ENCODE assay signal across 10 mouse cellular contexts in genomic region chr7:130520812-130521422, GRCm38 (mm10). TPM values are rescaled to one million over a fixed set of nuclear protein-coding genes. Genes with fewer than 3 reads are reported as not detected.
A peak's percentile ranks its signal among the peaks of the same experiment; 100 is the strongest.
DNase-seq lines count a peak whose midpoint lies in the region; ATAC-seq and TF ChIP-seq lines count a peak whose summit lies in the region.
"Had no signal": no experiment of that assay in that cellular context is flagged by ENCODE, and none has a peak within 500 bp of the region (broad histone marks: within the 10 kb centered on the region; RNA-seq: fewer than 3 reads in every experiment).

No protein-coding gene starts in this region.

- H3K9ac ChIP-seq in forebrain, postnatal 0 days = no peak overlapping the region
- no peak overlapping the region for H3K9ac ChIP-seq in forebrain, embryonic 12.5 days
- 0 out of 2 replicates have a peak overlapping the region, but pooled peaks have one; percentile 18 for H3K9ac ChIP-seq in limb, embryonic 12.5 days (replicated peaks)
- no peak overlapping the region for H3K9ac ChIP-seq in midbrain, postnatal 0 days (replicated peaks; ENCODE audit: low read length, poor library complexity, severe bottlenecking)

- TF ChIP-seq CTCF in forebrain, postnatal 0 days (IDR thresholded peaks at IDR 0.05; ENCODE audit: low read depth) = no peak
- TF ChIP-seq CTCF in midbrain, postnatal 0 days (IDR thresholded peaks at IDR 0.05) = no peak

- DNase-seq in forebrain, postnatal 0 days = no peak
- DNase-seq in 3T3-L1 (ENCODE audit: low read depth, low spot score) = peak; percentile 49
- DNase-seq in midbrain, postnatal 0 days (ENCODE audit: low spot score) = no peak
- DNase-seq in cerebellum, postnatal 14 days = no peak
- DNase-seq: adrenal gland, postnatal 36 days had no signal

- H3K9me3 ChIP-seq in forebrain, postnatal 0 days (ENCODE audit: low read length) = no peaks in the 10 kb centered on the region
- H3K9me3 ChIP-seq in forebrain, embryonic 12.5 days = no peaks in the 10 kb centered on the region
- H3K9me3 ChIP-seq in limb, embryonic 12.5 days = no peaks in the 10 kb centered on the region
- no peaks in the 10 kb centered on the region for H3K9me3 ChIP-seq in midbrain, postnatal 0 days (ENCODE audit: low read length)

- 0 out of 2 replicates have a peak overlapping the region, but pooled peaks have one; percentile 97 for H3K27ac ChIP-seq in forebrain, postnatal 0 days (ENCODE audit: low read depth, low read length)
- no peak overlapping the region for H3K27ac ChIP-seq in forebrain, embryonic 12.5 days
- peak overlapping the region; percentile 53; the same call in 1 of the 2 replicates for H3K27ac ChIP-seq in limb, embryonic 12.5 days
- no peak overlapping the region for H3K27ac ChIP-seq in midbrain, postnatal 0 days (ENCODE audit: low read depth, low read length)

- 91% methylated on average over 14 of the region's 14 CpGs for WGBS in forebrain, postnatal 0 days
- 92% methylated on average over 14 of the region's 14 CpGs for WGBS in forebrain, embryonic 12.5 days
- 85% methylated on average over 14 of the region's 14 CpGs for WGBS in limb, embryonic 12.5 days
- 92% methylated on average over 14 of the region's 14 CpGs for WGBS in midbrain, postnatal 0 days

- no peak overlapping the region for H3K4me2 ChIP-seq in forebrain, postnatal 0 days (ENCODE audit: low read depth)
- H3K4me2 ChIP-seq in forebrain, embryonic 12.5 days = no peak overlapping the region
- H3K4me2 ChIP-seq in limb, embryonic 12.5 days = no peak overlapping the region
- no peak overlapping the region for H3K4me2 ChIP-seq in midbrain, postnatal 0 days (ENCODE audit: low read depth, low read length, poor library complexity, severe bottlenecking)

- no peak overlapping the region for H3K4me3 ChIP-seq in forebrain, postnatal 0 days (ENCODE audit: low read depth, low read length)
- H3K4me3 ChIP-seq in forebrain, embryonic 12.5 days (replicated peaks) = no peak overlapping the region
- H3K4me3 ChIP-seq in limb, embryonic 12.5 days (replicated peaks) = no peak overlapping the region
- H3K4me3 ChIP-seq in midbrain, postnatal 0 days (ENCODE audit: low read depth, low read length) = no peak overlapping the region

- no peaks in the 10 kb centered on the region for H3K27me3 ChIP-seq in forebrain, postnatal 0 days (ENCODE audit: insufficient read depth, low read length)
- no peaks in the 10 kb centered on the region for H3K27me3 ChIP-seq in forebrain, embryonic 12.5 days
- no peaks in the 10 kb centered on the region for H3K27me3 ChIP-seq in limb, embryonic 12.5 days
- H3K27me3 ChIP-seq in midbrain, postnatal 0 days (ENCODE audit: insufficient read depth, low read length) = no peaks in the 10 kb centered on the region

- H3K4me1 ChIP-seq in forebrain, postnatal 0 days (ENCODE audit: insufficient read depth) = peaks cover 13% of the 10 kb centered on the region; the same call in 1 of the 2 replicates
- peaks cover 22% of the 10 kb centered on the region for H3K4me1 ChIP-seq in forebrain, embryonic 12.5 days
- H3K4me1 ChIP-seq in limb, embryonic 12.5 days (replicated peaks) = peaks cover 16% of the 10 kb centered on the region
- peaks cover 8% of the 10 kb centered on the region; the same call in 1 of the 2 replicates for H3K4me1 ChIP-seq in midbrain, postnatal 0 days (ENCODE audit: insufficient read depth, low read length)

- ATAC-seq in forebrain, postnatal 0 days = no peak
- no peak for ATAC-seq in forebrain, embryonic 12.5 days (ENCODE audit: low FRiP score)
- peak; percentile 20 for ATAC-seq in granulocyte monocyte progenitor cell, adult 5-6 weeks (replicated peaks; ENCODE audit: poor library complexity, severe bottlenecking)
- ATAC-seq in limb, embryonic 12.5 days (ENCODE audit: insufficient number of reproducible peaks, insufficient read depth, low FRiP score, low TSS enrichment, low read depth) = no peak
- ATAC-seq in midbrain, postnatal 0 days (ENCODE audit: low FRiP score) = no peak
- no peak for ATAC-seq in frontal cortex, adult (ENCODE audit: low TSS enrichment)
- ATAC-seq: CD4-positive, CD25-positive, alpha-beta regulatory T cell, adult 4 months had no signal

- H3K36me3 ChIP-seq in forebrain, postnatal 0 days (ENCODE audit: insufficient read depth) = no peaks in the 10 kb centered on the region
- 0 out of 2 replicates have a peak, but pooled peaks cover 3% of the 10 kb centered on the region for H3K36me3 ChIP-seq in forebrain, embryonic 12.5 days (replicated peaks)
- H3K36me3 ChIP-seq in limb, embryonic 12.5 days = no peaks in the 10 kb centered on the region
- no peaks in the 10 kb centered on the region for H3K36me3 ChIP-seq in midbrain, postnatal 0 days (ENCODE audit: insufficient read depth, low read length)

RNA-seq across cellular contexts. Expression of gene Ate1, which starts 0.7 kb away (rescaled TPM):
- 44.2 and 50.8 TPM in 2 replicates for total RNA-seq in forebrain, postnatal 0 days (2014; rRNA removed)
- 65.6 and 97.7 TPM in 2 replicates for polyA plus RNA-seq in forebrain, postnatal 0 days (2015; fragmentation: Nextera tagmentation; extraction: Ambion mirVana)
- polyA plus RNA-seq in forebrain, embryonic 12.5 days (2016; fragmentation: Nextera tagmentation; extraction: Ambion mirVana) = 66.9 and 67.2 TPM in 2 replicates
- total RNA-seq in granulocyte monocyte progenitor cell, adult 5-6 weeks (2014; fragmentation: Nextera tagmentation) = 13.2 and 41.4 TPM in 2 replicates
- 46.0 and 64.1 TPM in 2 replicates for total RNA-seq in granulocyte monocyte progenitor cell, adult 5-6 weeks (2017)
- polyA plus RNA-seq in limb, embryonic 12.5 days (2016; fragmentation: Nextera tagmentation; extraction: Ambion mirVana) = 44.4 and 50.6 TPM in 2 replicates
- 47.4 and 60.5 TPM in 2 replicates for total RNA-seq in midbrain, postnatal 0 days (2014; rRNA removed)
- polyA plus RNA-seq in midbrain, postnatal 0 days (2015; fragmentation: Nextera tagmentation; extraction: Ambion mirVana) = 101 and 129 TPM in 2 replicates

RNA-seq across cellular contexts. Expression of gene Nsmce4a, which starts 52.0 kb away (rescaled TPM):
- total RNA-seq in forebrain, postnatal 0 days (2014; rRNA removed) = 52.5 and 58.6 TPM in 2 replicates
- polyA plus RNA-seq in forebrain, postnatal 0 days (2015; fragmentation: Nextera tagmentation; extraction: Ambion mirVana) = 76.8 and 87.6 TPM in 2 replicates
- 172 and 182 TPM in 2 replicates for polyA plus RNA-seq in forebrain, embryonic 12.5 days (2016; fragmentation: Nextera tagmentation; extraction: Ambion mirVana)
- 121 and 125 TPM in 2 replicates for total RNA-seq in granulocyte monocyte progenitor cell, adult 5-6 weeks (2014; fragmentation: Nextera tagmentation)
- total RNA-seq in granulocyte monocyte progenitor cell, adult 5-6 weeks (2017) = 204 and 256 TPM in 2 replicates
- polyA plus RNA-seq in limb, embryonic 12.5 days (2016; fragmentation: Nextera tagmentation; extraction: Ambion mirVana) = 200 and 213 TPM in 2 replicates
- 38.7 and 46.1 TPM in 2 replicates for total RNA-seq in midbrain, postnatal 0 days (2014; rRNA removed)
- polyA plus RNA-seq in midbrain, postnatal 0 days (2015; fragmentation: Nextera tagmentation; extraction: Ambion mirVana) = 67.7 and 67.9 TPM in 2 replicates

RNA-seq across cellular contexts. Expression of gene Tacc2, which starts 56.3 kb away (rescaled TPM):
- total RNA-seq in forebrain, postnatal 0 days (2014; rRNA removed) = 49.1 and 54.1 TPM in 2 replicates
- polyA plus RNA-seq in forebrain, postnatal 0 days (2015; fragmentation: Nextera tagmentation; extraction: Ambion mirVana) = 51.3 and 60.9 TPM in 2 replicates
- 54.8 and 57.3 TPM in 2 replicates for polyA plus RNA-seq in forebrain, embryonic 12.5 days (2016; fragmentation: Nextera tagmentation; extraction: Ambion mirVana)
- total RNA-seq in granulocyte monocyte progenitor cell, adult 5-6 weeks (2014; fragmentation: Nextera tagmentation) = 10.9 and 22.5 TPM in 2 replicates
- total RNA-seq in granulocyte monocyte progenitor cell, adult 5-6 weeks (2017) = 3.7 and 6.2 TPM in 2 replicates
- 34.8 and 41.3 TPM in 2 replicates for polyA plus RNA-seq in limb, embryonic 12.5 days (2016; fragmentation: Nextera tagmentation; extraction: Ambion mirVana)
- 49.9 and 54.8 TPM in 2 replicates for total RNA-seq in midbrain, postnatal 0 days (2014; rRNA removed)
- 52.4 and 55.9 TPM in 2 replicates for polyA plus RNA-seq in midbrain, postnatal 0 days (2015; fragmentation: Nextera tagmentation; extraction: Ambion mirVana)

Comparison
In these comparisons a context has a peak if more than half of its experiments do, and no peak if none do; other contexts are left out.
1. H3K27ac ChIP-seq: peak in forebrain, postnatal 0 days (single experiment) and limb, embryonic 12.5 days (single experiment); none in forebrain, embryonic 12.5 days (single experiment) and midbrain, postnatal 0 days (single experiment).